Mouse (Mus musculus) stomach, postnatal 0 days (tissue): ENCODE measurements around the gene Kdm4d.
"Not testable (repeated sequence)": the region's sequence is repeated elsewhere in the genome, so short reads cannot be mapped to it uniquely, and the experiment has no call there.

Experiments used
- CTCF ChIP-seq: IDR thresholded peaks from 2 replicates; pipeline ENCODE4 v1.5.1; 2016; ENCODE audit warnings: antibody characterized with exemption, low read depth, mild to moderate bottlenecking, moderate library complexity
- EP300 ChIP-seq: optimal IDR thresholded peaks from 2 replicates; pipeline ENCODE3; 2016; ENCODE audit warnings: antibody characterized with exemption

DNA sequence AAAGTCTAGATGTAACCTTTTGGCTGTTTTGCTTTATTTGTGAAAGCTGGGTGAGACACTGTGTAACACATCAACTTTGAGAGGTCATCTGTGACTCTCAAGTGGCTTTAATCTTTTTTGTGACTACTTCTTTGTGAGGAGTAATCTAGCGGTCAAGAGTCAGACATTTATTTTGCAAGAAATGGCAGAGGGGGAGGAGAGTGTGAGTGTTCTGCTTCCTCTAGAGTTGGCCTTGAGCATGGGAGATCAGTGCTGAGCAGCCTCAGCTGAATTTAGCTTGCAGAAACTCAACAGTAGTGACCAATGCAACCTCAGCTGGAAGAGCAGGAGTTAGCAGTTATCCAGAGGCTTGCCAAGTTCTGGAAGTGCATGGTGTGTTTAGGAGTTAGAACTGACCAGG lies 37.7 kb downstream of the Kdm4d start:
- TF ChIP-seq EP300, CTCF: not testable (repeated sequence)
